Comparison of ENCODE assay signal across 24 mouse cellular contexts in the genomic region with DNA sequence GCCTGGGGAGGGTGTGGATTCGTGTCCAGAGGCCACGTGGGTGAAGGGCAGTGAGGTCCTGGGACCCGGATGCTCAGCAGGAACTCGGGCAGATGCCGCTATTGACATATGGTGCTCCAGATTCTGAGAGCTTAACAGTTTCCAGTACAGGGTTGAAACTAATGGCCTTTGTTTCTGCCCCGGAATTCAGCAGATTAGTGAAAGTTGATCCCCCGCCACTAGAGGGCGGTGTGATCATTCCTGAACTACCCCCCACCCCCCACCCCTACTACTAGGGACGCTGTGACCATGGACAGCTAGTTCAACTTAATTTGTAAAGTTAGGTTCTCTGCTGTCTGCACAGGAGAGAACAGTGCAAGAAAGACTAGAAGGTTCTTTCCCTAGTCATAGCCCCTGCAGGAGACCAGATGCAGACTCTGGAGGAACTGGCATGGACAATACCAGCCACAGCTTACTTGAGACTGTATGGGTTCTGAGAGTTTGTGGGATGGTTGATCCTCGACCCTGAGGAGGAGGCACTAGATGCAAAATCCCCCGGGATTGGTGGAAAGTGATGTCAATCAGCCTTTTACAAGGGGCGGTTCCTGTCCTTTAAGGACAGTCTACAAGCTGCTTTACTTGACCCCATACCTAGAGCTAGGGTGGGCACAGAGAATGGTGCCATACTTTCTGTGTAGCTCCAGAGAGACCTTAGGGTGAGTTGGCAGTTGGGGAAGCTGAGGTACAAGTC.
DNase-seq lines count a peak whose midpoint lies in the region; ATAC-seq and TF ChIP-seq lines count a peak whose summit lies in the region.
"Had no signal": no experiment of that assay in that cellular context is flagged by ENCODE, and none has a peak within 500 bp of the region (broad histone marks: within the 10 kb centered on the region; RNA-seq: fewer than 3 reads in every experiment).

No protein-coding gene starts in this region.

- ATAC-seq in hindbrain, postnatal 0 days = no peak
- no peak for ATAC-seq in hindbrain, embryonic 14.5 days (ENCODE audit: low FRiP score)
- ATAC-seq in liver, embryonic 14.5 days (ENCODE audit: insufficient read depth) = no peak
- ATAC-seq: inflammation-experienced regulatory T-cells, adult 6 months; midbrain, embryonic 13.5 days; Patski had no signal

- DNase-seq in hindbrain, postnatal 0 days (ENCODE audit: low spot score) = no peak
- DNase-seq in hindbrain, embryonic 14.5 days (ENCODE audit: low spot score) = no peak
- no peak for DNase-seq in liver, embryonic 14.5 days (ENCODE audit: low read depth in 3 of 3, low spot score in 3 of 3)
- DNase-seq in liver = no peak
- no peak for DNase-seq in CH12.LX (ENCODE audit: extremely low read depth)
- DNase-seq in ES-CJ7 (ENCODE audit: low read depth, low spot score) = peak; percentile 59
- no peak for DNase-seq in ovary, postnatal 36 days (ENCODE audit: low spot score)
- DNase-seq in ovary, postnatal 14 days (ENCODE audit: low spot score) = no peak
- DNase-seq: B cell, adult 2 months; cerebellum, adult 11-12 months; cerebellum, postnatal 36 days; gastrocnemius, postnatal 10 days; layer of hippocampus, postnatal 36 days; right cerebral cortex, postnatal 4 days; thymus, postnatal 25 days had no signal

- dilution Hi-C loops in CH12.LX (cut with MboI; ENCODE audit: extremely low pct_ligation_motif_present, extremely low pct_unique_long_range_greater_than_20kb, low sequenced_read_pairs) = no loop called here

- no peaks in the 10 kb centered on the region for H3K79me2 ChIP-seq in CH12.LX (replicated peaks; ENCODE audit: control insufficient read depth, extremely low read depth, insufficient read depth, poor library complexity, severe bottlenecking)

- H3K4me1 ChIP-seq in hindbrain, postnatal 0 days (ENCODE audit: insufficient read depth, low read length) = peaks cover 13% of the 10 kb centered on the region
- H3K4me1 ChIP-seq in hindbrain, embryonic 14.5 days (replicated peaks; ENCODE audit: control insufficient read depth, insufficient read depth, low read length) = peaks cover 4% of the 10 kb centered on the region; the same call in 1 of the 2 replicates
- no peaks in the 10 kb centered on the region for H3K4me1 ChIP-seq in liver, embryonic 14.5 days (replicated peaks; ENCODE audit: control insufficient read depth in 2 of 2, insufficient read depth in 2 of 2, low read length in 1 of 2)
- no peaks in the 10 kb centered on the region for H3K4me1 ChIP-seq in CH12.LX (ENCODE audit: control insufficient read depth in 1 of 2, insufficient read depth in 2 of 2)

- peak; percentile 22 for TF ChIP-seq CTCF in hindbrain, postnatal 0 days (IDR thresholded peaks at IDR 0.05; ENCODE audit: low read depth)
- TF ChIP-seq CTCF in liver, embryonic 14.5 days (IDR thresholded peaks at IDR 0.05; ENCODE audit: low read depth) = peak; percentile 42
- TF ChIP-seq CTCF in CH12.LX (conservative IDR thresholded peaks at IDR 0.05 in 1 of 2, IDR thresholded peaks at IDR 0.05 in 1 of 2; ENCODE audit: low read depth in 2 of 2, low read length in 2 of 2) = peak in 1 of 2 experiments; percentile 49; a peak in 2 of 4 replicates

- no peak overlapping the region for H3K4me2 ChIP-seq in hindbrain, postnatal 0 days (ENCODE audit: low read depth, low read length)
- H3K4me2 ChIP-seq in hindbrain, embryonic 14.5 days (replicated peaks) = no peak overlapping the region
- no peak overlapping the region for H3K4me2 ChIP-seq in liver, embryonic 14.5 days (ENCODE audit: low read depth)
- H3K4me2 ChIP-seq in CH12.LX (ENCODE audit: insufficient read depth, low read depth, poor library complexity, severe bottlenecking) = no peak overlapping the region
- H3K4me2 ChIP-seq: forebrain, embryonic 12.5 days; kidney, embryonic 15.5 days; limb, embryonic 15.5 days; lung, embryonic 15.5 days; midbrain, embryonic 13.5 days had no signal

- H3K27ac ChIP-seq in hindbrain, postnatal 0 days = no peak overlapping the region
- no peak overlapping the region for H3K27ac ChIP-seq in hindbrain, embryonic 14.5 days
- no peak overlapping the region for H3K27ac ChIP-seq in liver, embryonic 14.5 days
- H3K27ac ChIP-seq in CH12.LX (ENCODE audit: insufficient read depth, low read depth) = no peak overlapping the region
- H3K27ac ChIP-seq: embryonic facial prominence, embryonic 10.5 days; forebrain, embryonic 12.5 days; kidney, embryonic 15.5 days; limb, embryonic 15.5 days; lung, embryonic 15.5 days; midbrain, embryonic 13.5 days had no signal

- no peaks in the 10 kb centered on the region for H3K27me3 ChIP-seq in hindbrain, postnatal 0 days (ENCODE audit: insufficient read depth, low read length)
- H3K27me3 ChIP-seq in hindbrain, embryonic 14.5 days (ENCODE audit: control insufficient read depth, insufficient read depth, low read length) = no peaks in the 10 kb centered on the region
- no peaks in the 10 kb centered on the region for H3K27me3 ChIP-seq in liver, embryonic 14.5 days (ENCODE audit: control insufficient read depth, insufficient read depth, low read length)
- no peaks in the 10 kb centered on the region for H3K27me3 ChIP-seq in CH12.LX (replicated peaks)
- H3K27me3 ChIP-seq: lung, embryonic 15.5 days; midbrain, embryonic 13.5 days; Patski had no signal

- in situ Hi-C loops in CH12.LX (cut with MboI; ENCODE audit: low pct_ligation_motif_present, low pct_unique_long_range_greater_than_20kb, low sequenced_read_pairs) = no loop called here

- no peak for TF ChIP-seq POLR2A in CH12.LX (IDR thresholded peaks at IDR 0.05; ENCODE audit: low read depth, low read length)

- WGBS in hindbrain, postnatal 0 days = 76% methylated on average over 12 of the region's 12 CpGs
- WGBS in hindbrain, embryonic 14.5 days = 85% methylated on average over 12 of the region's 12 CpGs
- 58% methylated on average over 12 of the region's 12 CpGs for WGBS in liver, embryonic 14.5 days (ENCODE audit: insufficient replicate concordance)

- no peaks in the 10 kb centered on the region for H3K36me3 ChIP-seq in hindbrain, postnatal 0 days (ENCODE audit: insufficient read depth, low read length)
- no peaks in the 10 kb centered on the region for H3K36me3 ChIP-seq in hindbrain, embryonic 14.5 days (replicated peaks; ENCODE audit: control insufficient read depth, insufficient read depth)
- H3K36me3 ChIP-seq in liver, embryonic 14.5 days (replicated peaks; ENCODE audit: control insufficient read depth, insufficient read depth, low read depth) = no peaks in the 10 kb centered on the region
- no peaks in the 10 kb centered on the region for H3K36me3 ChIP-seq in CH12.LX (replicated peaks in 1 of 2; ENCODE audit: control insufficient read depth in 1 of 2, insufficient read depth in 1 of 2, low read length in 1 of 2)
- H3K36me3 ChIP-seq: embryonic facial prominence, embryonic 10.5 days; forebrain, embryonic 12.5 days; kidney, embryonic 15.5 days; limb, embryonic 15.5 days; lung, embryonic 15.5 days; midbrain, embryonic 13.5 days had no signal

- no peak; the same call in 1 of the 2 replicates for TF ChIP-seq RAD21 in CH12.LX (IDR thresholded peaks at IDR 0.05; ENCODE audit: low read depth, low read length)

- no peak overlapping the region for H3K4me3 ChIP-seq in hindbrain, postnatal 0 days (ENCODE audit: low read length)
- no peak overlapping the region for H3K4me3 ChIP-seq in hindbrain, embryonic 14.5 days (replicated peaks; ENCODE audit: low read length)
- no peak overlapping the region for H3K4me3 ChIP-seq in liver, embryonic 14.5 days (ENCODE audit: insufficient read depth in 1 of 2, low read depth in 2 of 2, low read length in 2 of 2)
- H3K4me3 ChIP-seq in CH12.LX (replicated peaks in 1 of 3; ENCODE audit: low read depth in 2 of 3, low read length in 2 of 3, poor library complexity in 1 of 3) = no peak overlapping the region
- H3K4me3 ChIP-seq: embryonic facial prominence, embryonic 10.5 days; forebrain, embryonic 12.5 days; kidney, embryonic 15.5 days; limb, embryonic 15.5 days; lung, embryonic 15.5 days; midbrain, embryonic 13.5 days; myocyte had no signal

- no peak for TF ChIP-seq EP300 in liver, embryonic 14.5 days (IDR thresholded peaks at IDR 0.05; ENCODE audit: low read depth)
- TF ChIP-seq EP300 in CH12.LX (IDR thresholded peaks at IDR 0.05; ENCODE audit: low read length) = no peak

- no peaks in the 10 kb centered on the region for H3K9me3 ChIP-seq in hindbrain, postnatal 0 days (ENCODE audit: low read length)
- no peaks in the 10 kb centered on the region for H3K9me3 ChIP-seq in hindbrain, embryonic 14.5 days (ENCODE audit: control insufficient read depth, low read length)
- no peaks in the 10 kb centered on the region for H3K9me3 ChIP-seq in liver, embryonic 14.5 days (ENCODE audit: control insufficient read depth, low read length)
- H3K9me3 ChIP-seq in CH12.LX (replicated peaks; ENCODE audit: low read length) = peaks cover 50% of the 10 kb centered on the region
- H3K9me3 ChIP-seq: embryonic facial prominence, embryonic 10.5 days; forebrain, embryonic 12.5 days; kidney, embryonic 15.5 days; limb, embryonic 15.5 days; lung, embryonic 15.5 days; midbrain, embryonic 13.5 days had no signal

- no peak overlapping the region for H3K9ac ChIP-seq in hindbrain, postnatal 0 days (replicated peaks; ENCODE audit: low read length)
- H3K9ac ChIP-seq in hindbrain, embryonic 14.5 days = no peak overlapping the region
- no peak overlapping the region for H3K9ac ChIP-seq in liver, embryonic 14.5 days (replicated peaks)
- no peak overlapping the region for H3K9ac ChIP-seq in CH12.LX (ENCODE audit: insufficient read depth, low read depth)
- H3K9ac ChIP-seq: forebrain, embryonic 12.5 days; kidney, embryonic 15.5 days; limb, embryonic 15.5 days; lung, embryonic 15.5 days; midbrain, embryonic 13.5 days had no signal

TF ChIP-seq in CH12.LX, 34 proteins besides CTCF, POLR2A, EP300 and RAD21:
- TF ChIP-seq SMC3 (IDR thresholded peaks at IDR 0.05; ENCODE audit: low read depth, low read length) = peak; percentile 13; the same call in 1 of the 2 replicates
- TF ChIP-seq CHD2 (IDR thresholded peaks at IDR 0.05; ENCODE audit: low read length) = no peak
